Mouse (Mus musculus): ENCODE results near the gene H1fnt. TPM values are rescaled to one million over a fixed set of nuclear protein-coding genes. Genes with fewer than 3 reads are reported as not detected.

The H1fnt gene
- polyA plus RNA-seq (2012; rRNA removed; ENCODE audit: low replicate concordance): not detected in 2 replicates

DNA sequence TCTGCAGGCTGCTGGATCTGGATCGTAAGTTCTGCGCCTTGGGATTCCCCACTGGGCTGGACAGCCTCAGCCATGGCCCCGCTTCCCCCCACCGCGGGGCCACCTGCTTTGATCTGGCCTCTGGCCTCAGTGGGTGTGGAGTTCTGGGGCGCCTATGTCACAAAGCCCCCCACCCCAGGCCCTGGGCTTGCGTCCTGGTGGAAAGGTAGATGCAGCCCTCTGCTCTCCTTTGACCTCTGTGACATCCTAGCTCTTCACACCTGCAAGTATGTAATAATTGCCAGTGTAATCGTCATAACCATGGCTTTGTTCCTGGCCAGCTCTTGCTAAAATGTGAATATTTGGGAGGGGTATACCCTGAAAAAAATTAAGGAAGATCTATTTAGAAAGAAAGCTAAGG lies at the start of gene H1fnt:
H1fnt (minus strand) TSS at position 101 of the 400 bp plus-strand sequence.

DNA sequence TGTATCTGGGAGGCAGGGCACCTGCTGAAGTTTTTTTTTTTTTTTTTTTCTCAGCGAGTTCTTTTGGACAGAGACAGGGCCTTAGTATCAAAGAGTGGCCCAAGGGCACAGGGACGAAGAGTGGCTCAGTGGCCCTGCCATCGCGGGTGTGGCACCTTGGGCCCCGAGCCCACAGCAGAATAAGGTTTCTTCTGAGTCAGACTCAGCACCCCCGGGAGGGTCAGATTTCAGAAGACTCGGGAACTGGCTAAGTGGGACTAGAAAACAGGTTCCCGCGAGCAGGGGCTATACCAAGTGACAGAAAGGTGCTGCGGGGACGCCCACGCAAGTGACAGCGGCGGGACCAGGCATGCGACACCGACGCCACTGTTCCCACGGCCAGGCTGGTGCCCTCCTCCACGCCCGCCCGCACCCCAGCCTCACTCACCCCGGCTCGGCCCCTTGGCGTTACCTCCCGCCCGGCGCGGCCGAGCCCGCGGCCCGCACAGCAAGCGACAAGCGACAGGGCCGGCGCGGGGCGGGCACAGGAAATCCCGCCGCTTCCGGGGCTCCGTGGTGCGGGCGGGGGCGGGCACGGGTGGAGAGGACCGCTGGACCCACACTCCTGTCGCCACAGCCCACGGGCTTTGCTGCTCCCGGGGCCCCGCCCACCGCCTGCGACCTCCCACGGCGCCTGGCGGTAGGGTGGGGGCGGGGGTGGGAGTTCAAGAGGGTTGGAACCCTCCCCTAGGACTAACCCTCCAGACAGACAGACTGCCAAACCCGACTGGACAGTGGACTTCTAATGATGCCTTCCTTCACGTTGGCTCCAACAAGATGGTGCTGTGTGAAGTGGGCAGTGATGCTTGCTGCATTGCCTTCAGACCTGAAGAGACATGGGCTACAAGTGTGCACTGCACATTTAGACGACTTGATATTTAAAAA lies 38.8 kb upstream of the H1fnt start, which contains the start of gene Zfp641:
Zfp641 (minus strand) TSS at position 534 of the 924 bp plus-strand sequence.

DNA sequence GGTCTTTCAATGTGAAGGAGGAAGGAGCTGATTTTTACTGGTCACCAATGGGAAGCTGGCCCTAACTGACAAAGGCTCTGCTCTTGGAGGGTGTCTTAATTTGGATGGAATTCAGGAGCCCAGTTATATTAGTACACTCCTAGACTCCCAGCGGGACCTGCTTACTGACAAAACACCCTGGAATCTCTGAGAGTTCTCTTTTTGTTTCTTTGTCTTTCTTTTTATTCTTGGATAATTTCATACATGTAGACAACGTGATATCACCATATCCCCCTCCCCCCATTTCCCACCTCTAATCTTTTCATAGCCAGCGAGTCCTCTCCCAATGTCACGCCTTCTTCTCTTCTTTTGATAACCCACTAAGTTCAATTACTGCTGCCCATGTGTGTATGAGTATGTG lies 22.7 kb downstream of the H1fnt start, which contains the start of gene Olfr286:
Olfr286 (minus strand) TSS at position 101 of the 400 bp plus-strand sequence.

DNA sequence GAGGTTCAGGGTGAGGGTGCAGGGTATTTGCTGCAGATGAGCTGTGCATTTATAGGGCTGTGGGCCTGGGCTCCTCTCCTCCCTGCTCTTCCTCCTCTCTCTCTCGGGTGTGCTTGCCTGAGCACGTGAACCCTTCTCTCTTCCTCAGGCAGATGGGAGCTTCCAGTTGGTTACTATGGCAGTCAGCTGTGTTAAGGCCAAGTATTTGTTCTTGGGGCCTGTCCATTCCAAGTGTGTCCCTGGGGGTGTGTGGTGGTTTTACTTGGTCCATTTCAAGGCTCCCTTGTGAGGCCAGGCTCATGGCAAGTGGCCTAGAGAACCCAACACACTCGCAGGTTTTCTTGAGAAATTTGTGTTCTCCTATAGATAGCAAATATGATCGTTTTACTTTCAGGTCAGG lies 36.2 kb downstream of the H1fnt start, which contains the start of the genes Gm44579 and Olfr287:
Gm44579 (minus strand) TSS at position 101 of the 400 bp plus-strand sequence.
Olfr287 (minus strand) TSS at position 180 of the 400 bp plus-strand sequence.

Other genes with a start within 250 kb of the H1fnt start
- gene Pfkm, start 164.7 kb downstream of the H1fnt start, polyA plus RNA-seq (2012; rRNA removed; ENCODE audit: low replicate concordance): 27.5 and 39.9 TPM in 2 replicates
- 8.0 and 18.2 TPM in 2 replicates for gene Senp1, start 163.5 kb downstream of the H1fnt start, polyA plus RNA-seq (2012; rRNA removed; ENCODE audit: low replicate concordance)
- gene Asb8, start 91.7 kb downstream of the H1fnt start, polyA plus RNA-seq (2012; rRNA removed; ENCODE audit: low replicate concordance): 46.3 and 54.3 TPM in 2 replicates
- 0.14 and 6.3 TPM in 2 replicates for gene Ccdc184, start 90.1 kb downstream of the H1fnt start, polyA plus RNA-seq (2012; rRNA removed; ENCODE audit: low replicate concordance)
- not detected in 2 replicates for gene Olfr288, start 61.8 kb downstream of the H1fnt start, polyA plus RNA-seq (2012; rRNA removed; ENCODE audit: low replicate concordance)
- not detected in 2 replicates for gene Gm44579, start 36.3 kb downstream of the H1fnt start, polyA plus RNA-seq (2012; rRNA removed; ENCODE audit: low replicate concordance)
- gene Olfr287, start 36.2 kb downstream of the H1fnt start, polyA plus RNA-seq (2012; rRNA removed; ENCODE audit: low replicate concordance): not detected in 2 replicates
- not detected in 2 replicates for gene Olfr286, start 22.8 kb downstream of the H1fnt start, polyA plus RNA-seq (2012; rRNA removed; ENCODE audit: low replicate concordance)
- 2.9 and 4.3 TPM in 2 replicates for gene Zfp641, start 38.9 kb upstream of the H1fnt start, polyA plus RNA-seq (2012; rRNA removed; ENCODE audit: low replicate concordance)
- not detected in 2 replicates for gene Olfr285, start 60.1 kb upstream of the H1fnt start, polyA plus RNA-seq (2012; rRNA removed; ENCODE audit: low replicate concordance)
- gene Olfr284, start 83.7 kb upstream of the H1fnt start, polyA plus RNA-seq (2012; rRNA removed; ENCODE audit: low replicate concordance): not detected in 2 replicates
- gene Olfr283, start 123.7 kb upstream of the H1fnt start, polyA plus RNA-seq (2012; rRNA removed; ENCODE audit: low replicate concordance): not detected in 2 replicates
- gene Olfr282, start 173.9 kb upstream of the H1fnt start, polyA plus RNA-seq (2012; rRNA removed; ENCODE audit: low replicate concordance): not detected in 2 replicates
- gene Olfr281, start 195.3 kb upstream of the H1fnt start, polyA plus RNA-seq (2012; rRNA removed; ENCODE audit: low replicate concordance): not detected in 2 replicates
- gene OR5BS1P, start 212.6 kb upstream of the H1fnt start, polyA plus RNA-seq (2012; rRNA removed; ENCODE audit: low replicate concordance): not detected in 2 replicates
- gene Lalba, start 225.4 kb upstream of the H1fnt start, polyA plus RNA-seq (2012; rRNA removed; ENCODE audit: low replicate concordance): 0.93 TPM in 1 of 2 replicates, not detected in the other
- gene Olfr279, start 235.1 kb upstream of the H1fnt start, polyA plus RNA-seq (2012; rRNA removed; ENCODE audit: low replicate concordance): not detected in 2 replicates

Data from subcutaneous adipose tissue, adult 2 months (tissue).